Mouse (Mus musculus) embryonic fibroblast, embryonic 13.5 days (primary cell): Measurements from ENCODE around the gene Lemd2.

Source experiments
- CTCF ChIP-seq: IDR thresholded peaks from 2 replicates; pipeline ENCODE4 v1.5.1; 2011; ENCODE audit warnings: mild to moderate bottlenecking, control low read depth, low read length, moderate library complexity, borderline replicate concordance; ENCODE audit not compliant: insufficient read depth
- POLR2A ChIP-seq: IDR thresholded peaks from 2 replicates; pipeline ENCODE4 v1.6.1; 2011; ENCODE audit warnings: low read depth, mild to moderate bottlenecking, control low read depth, low read length, moderate library complexity

DNA sequence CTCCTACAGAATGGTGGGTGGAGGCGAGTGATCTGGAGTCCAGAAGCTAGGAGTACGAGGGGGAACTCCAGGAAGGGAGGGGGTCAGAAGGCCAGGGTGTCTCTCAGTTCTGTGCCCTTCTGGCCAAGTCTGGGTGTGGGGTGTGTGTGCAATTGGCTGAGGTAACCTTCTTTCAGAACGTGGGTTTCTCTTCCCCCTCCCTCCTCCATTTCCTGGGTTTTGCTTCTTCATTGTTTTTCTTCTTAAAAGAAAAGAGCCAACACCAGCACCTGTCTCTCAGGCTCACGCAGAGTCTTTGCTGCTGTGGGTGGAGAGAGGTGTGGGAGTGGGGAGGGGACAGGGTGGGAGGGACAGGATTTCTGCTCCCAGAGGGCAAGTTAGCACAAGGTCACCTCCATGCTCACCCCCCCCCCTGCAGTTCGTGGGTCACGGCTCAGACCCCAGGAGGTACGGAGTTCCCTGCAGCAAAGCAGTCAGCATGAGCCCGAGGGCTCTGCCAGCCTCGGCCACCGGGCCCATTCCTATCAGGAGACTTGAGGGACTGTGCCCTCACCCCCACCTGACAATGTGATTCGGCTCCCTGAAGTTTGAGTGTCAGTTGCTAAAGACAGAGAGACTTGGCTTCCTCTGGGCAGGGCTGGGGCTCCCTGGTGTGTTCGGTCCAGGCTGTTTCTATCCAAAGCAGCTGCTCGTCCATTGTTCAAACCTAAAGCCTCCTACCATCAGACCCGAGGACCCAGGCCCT, 25.6 kb upstream of the Lemd2 start:
- TF ChIP-seq POLR2A, result no peak
- TF ChIP-seq CTCF, result no peak
